Mouse (Mus musculus) brain, embryonic 14.5 days (tissue): ENCODE results near the gene Pdxdc1. TPM values are rescaled to one million over a fixed set of nuclear protein-coding genes. Genes with fewer than 3 reads are reported as not detected.

Experiments
- DNase-seq: peaks from one replicate; pipeline ENCODE4 v3.0.0-alpha.2; 2011; ENCODE audit warnings: low read depth
- CTCF ChIP-seq: fragments of 200-500 bp; IDR thresholded peaks from 2 replicates; pipeline ENCODE4 v1.5.1; 2012; ENCODE audit warnings: inconsistent platforms, mild to moderate bottlenecking, moderate library complexity, borderline replicate concordance; ENCODE audit not compliant: insufficient read depth, insufficient read length; ENCODE audit errors: extremely low read depth
- POLR2A ChIP-seq: fragments of 200-500 bp; IDR thresholded peaks from 2 replicates; pipeline ENCODE4 v1.6.1; 2012; ENCODE audit warnings: mild to moderate bottlenecking, inconsistent platforms, borderline replicate concordance; ENCODE audit not compliant: poor library complexity, insufficient read depth, insufficient read length, severe bottlenecking; ENCODE audit errors: extremely low read depth
- polyA plus RNA-seq: library from polyadenylated mRNA; depleted of rRNA; stranded (reverse); fragments of >200 nt; gene quantifications from 2 replicates; pipeline ENCODE4 v1.2.3, GENCODE M21; 2012

Gene Pdxdc1
- polyA plus RNA-seq, 1 experiment, result 57.9 TPM

- no peak for TF ChIP-seq CTCF
- TF ChIP-seq POLR2A, result no peak
- no peak for DNase-seq
Observed at GRCm38 (mm10) chr16:13834382-13834781, 68.5 kb downstream of the Pdxdc1 start.

- TF ChIP-seq POLR2A (no peak), CTCF (no peak)
- DNase-seq, result no peak
Observed at GRCm38 (mm10) chr16:13831606-13832005, 71.3 kb downstream of the Pdxdc1 start.

GRCm38 (mm10) chr16:13830444-13830843 is 72.5 kb downstream of the Pdxdc1 start:
- TF ChIP-seq CTCF (no peak), POLR2A (no peak)
- no peak for DNase-seq

- no peak for DNase-seq
- TF ChIP-seq POLR2A (no peak), CTCF (no peak)
Observed at GRCm38 (mm10) chr16:13826511-13826910, 76.4 kb downstream of the Pdxdc1 start.

GRCm38 (mm10) chr16:13825781-13826490 is 77.0 kb downstream of the Pdxdc1 start:
- DNase-seq, result no peak
- TF ChIP-seq CTCF (no peak), POLR2A (no peak)

- TF ChIP-seq CTCF, result no peak
- TF ChIP-seq POLR2A, result no peak
- no peak for DNase-seq
Observed at GRCm38 (mm10) chr16:13820771-13821170, 82.2 kb downstream of the Pdxdc1 start.

GRCm38 (mm10) chr16:13819806-13820500 is 83.0 kb downstream of the Pdxdc1 start:
- DNase-seq, result peak; percentile 41
- TF ChIP-seq CTCF (no peak), POLR2A (no peak)

GRCm38 (mm10) chr16:13819394-13819743 is 83.6 kb downstream of the Pdxdc1 start:
- TF ChIP-seq CTCF, result no peak
- no peak for DNase-seq

- peak; percentile 98 for DNase-seq
- TF ChIP-seq CTCF (no peak), POLR2A (peak; percentile 81)
Observed at GRCm38 (mm10) chr16:13818560-13819393, 84.2 kb downstream of the Pdxdc1 start, which contains the start of gene Ntan1. TSS of gene Ntan1 (plus strand) at chr16:13818845.

- TF ChIP-seq POLR2A, result no peak
- TF ChIP-seq CTCF, result no peak
Observed at GRCm38 (mm10) chr16:13813200-13813599, 89.7 kb downstream of the Pdxdc1 start.

GRCm38 (mm10) chr16:13812152-13812551 is 90.8 kb downstream of the Pdxdc1 start:
- DNase-seq, result no peak
- TF ChIP-seq POLR2A (no peak), CTCF (no peak)

More at GRCm38 (mm10) chr16:13813200-13813599, 89.7 kb downstream of the Pdxdc1 start:
- no peak for DNase-seq

- no peak for DNase-seq
- TF ChIP-seq POLR2A, result no peak
- no peak for TF ChIP-seq CTCF
Observed at GRCm38 (mm10) chr16:13808410-13808809, 94.5 kb downstream of the Pdxdc1 start.
